Mouse (Mus musculus) urinary bladder, adult 2 months (tissue): ENCODE results near the gene Dstn. TPM values are rescaled to one million over a fixed set of nuclear protein-coding genes. Genes with fewer than 3 reads are reported as not detected.
A peak's percentile ranks its signal among the peaks of the same experiment; 100 is the strongest.

Experiments used
- DNase-seq: peaks from one replicate; pipeline ENCODE4 v3.0.0; 2022; ENCODE audit warnings: low spot score
- polyA plus RNA-seq: library from polyadenylated mRNA; depleted of rRNA; stranded (reverse); fragments of >200 nt; gene quantifications from 2 replicates; pipeline ENCODE4 v1.2.3, GENCODE M21; 2012; rRNA removed

Gene Dstn
- 1,245 and 1,572 TPM in 2 replicates for polyA plus RNA-seq

DNA sequence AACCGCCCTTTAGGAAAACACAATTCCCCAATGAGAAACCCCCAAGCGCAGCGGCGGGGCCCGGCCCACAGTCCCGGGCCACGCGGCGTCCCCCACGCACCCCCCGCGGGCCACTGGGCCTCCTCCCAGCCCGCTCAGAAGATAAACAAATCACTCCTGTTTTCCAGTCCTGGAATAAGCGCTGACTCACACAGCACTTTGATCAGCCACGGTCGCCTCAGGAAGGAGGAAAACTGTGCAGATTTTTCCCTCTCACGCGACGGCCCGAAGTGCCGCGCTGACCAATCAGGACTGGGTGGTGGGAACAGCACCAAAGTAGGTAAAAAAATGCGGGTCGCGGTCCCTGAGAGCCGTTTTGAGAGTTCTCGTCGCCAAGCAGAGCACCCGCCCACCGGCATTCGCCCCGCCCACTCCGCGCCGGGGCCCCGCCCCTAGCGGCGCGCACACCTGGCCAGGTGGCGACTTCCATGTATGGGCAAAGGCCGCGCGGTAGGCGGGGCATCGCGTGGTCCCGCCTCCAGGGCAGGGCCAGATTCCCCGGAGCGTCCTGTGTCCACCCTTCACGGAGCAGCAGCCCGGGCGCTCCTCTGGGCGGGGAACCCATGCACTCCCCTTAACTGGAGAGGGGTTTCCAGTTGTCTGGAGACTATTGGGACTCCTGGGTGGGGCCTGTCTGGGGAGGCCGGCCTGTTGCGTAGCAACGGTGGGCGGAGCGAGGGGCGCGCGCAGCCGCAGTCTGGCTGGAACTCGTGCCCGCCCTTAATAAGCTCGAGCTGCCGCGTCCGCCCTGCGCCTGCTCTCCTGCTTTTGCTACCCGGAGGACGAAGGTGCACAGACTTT lies at the start of gene Dstn:
Gene Dstn (plus strand): TSS at position 561 of the 840 bp plus-strand sequence.
- DNase-seq: peak; percentile 99

DNA sequence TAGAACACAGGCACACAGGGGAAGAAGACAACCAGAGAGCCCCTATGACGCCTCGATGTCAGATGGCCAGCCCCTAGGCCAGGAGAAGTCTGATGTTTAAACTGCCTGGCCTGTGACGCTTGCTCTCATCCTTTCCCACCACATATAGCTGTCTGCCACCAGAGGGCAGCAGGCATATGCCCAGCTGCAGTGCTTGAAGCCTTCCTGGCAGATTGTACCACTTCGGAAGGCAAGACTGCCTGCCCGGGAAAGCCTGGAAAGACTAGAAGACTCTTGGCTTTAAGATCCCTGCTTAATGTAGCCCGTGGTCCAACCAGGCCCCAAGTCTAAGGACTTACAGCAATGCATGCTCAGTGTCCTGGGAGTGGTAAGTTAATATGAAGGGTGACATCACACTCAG lies 47.8 kb upstream of the Dstn start:
- peak; percentile 53 for DNase-seq

DNA sequence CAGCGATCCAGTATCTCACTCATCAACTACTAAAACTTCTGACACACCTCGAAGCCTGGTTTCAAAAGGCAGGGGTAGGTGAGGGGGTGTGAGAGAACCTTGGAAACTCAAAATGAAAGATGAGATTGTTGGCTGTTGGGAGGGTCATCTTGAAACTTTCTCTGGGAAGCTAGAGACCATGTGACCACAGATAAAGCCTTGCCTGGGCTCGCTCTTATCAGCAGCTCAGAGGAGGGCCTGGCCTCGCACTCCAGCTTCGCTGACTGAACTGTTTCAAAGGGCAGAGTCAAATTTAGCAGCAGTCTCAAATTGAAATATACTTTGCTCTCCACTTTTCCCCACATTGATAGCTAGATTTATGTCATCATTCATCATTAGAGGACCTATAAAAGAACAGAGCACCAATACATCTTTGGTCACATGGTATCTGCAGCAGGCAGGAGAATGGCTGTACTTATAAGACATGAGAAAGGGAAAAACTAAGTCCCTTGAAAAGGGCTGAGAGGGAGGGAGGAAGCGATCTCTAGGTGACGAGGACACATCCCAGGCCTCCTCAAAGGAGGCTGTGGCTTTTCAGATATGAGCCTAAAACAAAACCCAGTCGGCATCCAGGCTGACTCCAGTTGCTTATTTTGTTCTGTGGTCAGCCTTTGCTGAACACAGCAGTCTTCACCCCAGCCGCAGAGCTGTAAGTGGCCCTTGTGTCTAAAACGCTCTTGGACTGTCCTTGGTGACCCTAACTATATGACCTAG lies 44.0 kb upstream of the Dstn start:
- DNase-seq: no peak

DNA sequence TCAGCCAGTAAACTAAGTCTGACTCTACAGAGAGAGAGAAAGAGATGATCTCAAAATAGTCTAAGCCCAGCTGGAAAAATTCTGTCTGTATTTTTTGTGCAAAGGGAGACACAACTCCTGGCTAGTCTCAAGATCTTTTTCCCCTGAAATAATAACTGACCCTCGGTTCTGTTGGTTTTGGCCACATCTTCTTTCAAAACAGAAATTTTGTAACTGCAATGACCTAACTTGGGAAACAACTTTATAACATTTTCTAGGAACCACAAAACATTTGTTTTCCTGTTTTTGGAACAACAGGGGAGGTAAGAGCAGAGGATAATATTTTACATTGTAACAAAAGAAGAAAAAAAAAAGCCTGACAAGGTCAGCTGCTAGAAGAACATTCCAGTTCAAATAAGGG lies 39.1 kb upstream of the Dstn start:
- no peak for DNase-seq

DNA sequence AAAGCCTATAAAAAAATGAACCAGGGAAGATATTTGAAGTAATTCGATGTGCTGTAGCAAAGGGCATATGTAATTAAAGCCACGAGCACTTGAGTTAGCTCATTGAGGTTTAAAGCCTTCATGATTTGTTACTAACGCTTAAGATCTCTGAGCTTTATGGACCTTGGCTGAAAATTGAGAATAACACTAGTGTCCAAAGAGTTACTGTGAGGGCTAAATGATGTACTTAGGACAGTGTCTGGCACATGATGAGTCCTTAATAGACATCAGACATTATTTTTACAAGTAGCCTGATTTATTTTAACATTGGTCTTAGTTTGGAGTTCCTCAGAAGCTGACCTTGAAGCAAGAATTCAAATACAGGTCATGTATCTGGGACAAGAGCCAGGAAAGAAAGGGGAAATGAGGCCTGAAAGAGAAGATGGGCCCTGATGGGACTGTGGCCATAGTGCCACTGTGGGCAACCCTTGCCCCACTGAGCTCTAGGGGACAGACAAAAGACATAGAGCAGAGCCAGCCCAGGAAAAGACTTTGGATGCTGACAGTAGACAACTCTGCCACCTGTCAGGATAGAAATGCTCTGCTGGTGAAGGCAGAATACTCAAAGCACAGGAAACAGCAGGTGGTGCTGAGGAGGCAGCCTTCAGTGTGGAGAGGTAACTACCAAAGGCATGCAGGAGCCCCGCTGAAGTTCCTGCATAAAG lies 38.0 kb upstream of the Dstn start:
- DNase-seq: no peak

DNA sequence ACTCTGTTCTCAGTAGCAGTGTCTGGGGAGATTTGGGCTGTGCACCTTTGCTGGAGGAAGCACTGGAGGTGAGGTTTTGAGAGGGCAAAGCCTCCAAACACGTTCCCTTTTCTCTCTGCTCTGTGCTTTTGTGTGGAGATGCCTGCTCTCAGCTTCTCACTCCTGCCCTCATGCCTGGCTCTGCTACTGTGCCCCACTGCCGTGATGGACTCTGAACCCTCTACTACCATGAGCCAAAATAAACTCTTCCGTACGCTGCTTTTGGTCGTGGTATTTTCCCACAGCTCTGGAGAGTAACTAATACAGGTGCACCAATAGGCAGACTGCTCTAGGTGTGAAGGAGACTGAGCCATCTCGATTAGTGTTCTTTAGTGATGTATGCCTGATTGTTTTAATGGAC lies 35.8 kb upstream of the Dstn start:
- DNase-seq: no peak

DNA sequence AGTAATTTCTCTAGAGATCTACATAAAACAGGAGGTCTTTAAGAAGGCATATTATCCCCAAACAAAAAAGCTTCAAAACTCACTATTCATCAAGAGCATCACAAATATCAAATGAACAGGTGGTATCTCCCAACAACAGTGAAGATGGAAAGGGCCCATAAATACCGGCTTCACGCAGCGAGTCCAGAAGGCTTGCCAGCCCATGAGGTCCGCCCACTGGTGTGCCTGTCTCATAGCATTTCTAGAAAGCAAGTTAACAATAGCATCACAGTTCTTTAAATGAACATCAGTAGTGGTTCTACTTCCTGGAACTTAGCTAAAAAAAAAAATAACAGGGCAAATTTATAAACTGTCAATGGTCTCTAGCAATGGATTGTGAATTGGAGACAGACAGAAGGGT lies 33.1 kb upstream of the Dstn start:
- DNase-seq: no peak

DNA sequence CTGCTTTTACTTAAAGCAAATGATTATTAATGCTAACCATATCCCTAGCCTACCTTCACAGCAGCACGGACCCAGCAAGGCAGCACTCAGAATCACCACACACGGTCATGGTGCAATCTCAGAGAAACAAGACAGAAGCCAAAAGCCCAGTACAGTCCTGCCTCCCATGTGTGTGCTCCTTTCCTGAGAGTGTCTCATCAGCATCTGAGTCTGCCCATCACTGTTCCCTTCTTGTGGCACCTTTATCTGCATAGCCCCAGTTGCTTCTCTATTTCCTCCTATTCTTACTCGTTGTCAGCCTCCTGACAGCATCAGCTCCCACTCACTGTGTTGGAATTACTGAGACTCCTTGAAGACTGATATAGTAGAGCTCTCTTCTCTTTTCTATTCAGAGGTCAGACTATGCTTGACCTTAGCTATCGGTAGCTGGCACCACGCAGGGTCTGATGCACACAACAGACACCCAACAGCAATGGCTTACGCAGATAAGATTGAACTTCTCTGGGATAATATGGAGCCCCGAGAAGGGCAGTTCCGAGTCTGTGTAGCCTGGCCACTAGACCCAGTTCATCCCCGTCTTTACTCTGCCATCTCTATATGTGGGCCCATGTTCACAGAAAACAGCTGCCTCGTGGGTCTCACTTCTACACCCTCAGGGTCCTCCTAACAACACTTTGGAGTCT lies 32.4 kb upstream of the Dstn start:
- DNase-seq: no peak

DNA sequence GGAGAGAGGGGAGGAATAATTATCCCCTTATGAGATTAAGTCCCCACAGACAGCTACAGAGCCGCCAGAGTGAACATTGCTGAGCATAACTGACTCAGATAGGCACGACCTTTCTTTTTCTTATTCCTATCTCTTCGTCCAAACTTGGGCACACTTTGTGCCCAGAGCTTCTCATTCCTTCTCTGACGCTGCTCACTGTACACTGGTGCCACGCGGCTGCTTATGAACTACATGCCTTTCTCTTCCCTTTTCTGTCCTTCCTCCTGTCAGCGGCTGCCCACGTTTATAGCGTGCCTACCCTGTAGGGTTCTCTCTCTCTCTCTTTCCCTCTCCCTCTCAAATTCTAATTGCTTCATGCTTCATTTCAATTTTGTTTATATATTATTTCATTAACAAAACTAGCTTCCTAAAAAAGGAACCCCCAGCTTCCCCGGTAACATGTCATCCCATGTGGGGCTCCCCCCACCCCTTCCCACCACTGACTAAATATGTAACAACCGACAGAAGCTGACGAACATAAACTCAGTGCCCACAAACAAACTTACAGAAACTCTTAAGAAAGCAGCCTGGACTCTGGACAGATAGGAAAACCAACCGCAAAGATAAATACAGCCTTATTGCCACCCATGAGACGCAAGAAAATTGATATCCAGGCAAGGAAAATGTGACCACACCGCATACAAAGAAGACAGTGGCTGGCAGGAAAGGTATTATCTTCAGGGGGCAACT lies 25.8 kb upstream of the Dstn start:
- DNase-seq: no peak

DNA sequence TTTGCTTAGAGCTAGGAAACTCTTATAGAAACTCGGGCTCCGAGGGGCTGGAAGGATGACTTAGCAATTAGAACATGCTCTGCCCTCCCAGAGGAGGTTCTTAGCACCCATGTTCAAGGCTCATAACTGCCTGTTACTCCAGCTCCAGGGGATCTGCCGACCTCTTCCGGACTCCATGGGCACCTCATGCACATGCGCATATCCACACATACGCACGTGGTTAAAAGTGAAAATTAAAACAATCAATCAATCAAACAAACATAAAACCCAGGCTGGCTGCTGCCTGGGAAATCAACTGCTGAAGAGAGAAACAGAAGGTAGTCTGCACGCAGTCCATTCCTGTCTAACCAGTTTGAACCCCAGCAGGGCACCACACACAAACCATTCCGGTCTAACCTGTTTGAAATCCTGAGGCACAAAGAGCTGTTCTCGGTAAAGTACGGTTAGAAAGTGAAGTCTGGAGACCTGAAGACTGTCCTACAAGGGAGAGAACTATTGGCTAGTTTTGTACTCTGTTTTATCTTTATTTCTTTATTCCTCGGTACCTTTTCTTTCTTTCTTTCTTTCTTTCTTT lies 25.2 kb upstream of the Dstn start:
- DNase-seq: no peak

DNA sequence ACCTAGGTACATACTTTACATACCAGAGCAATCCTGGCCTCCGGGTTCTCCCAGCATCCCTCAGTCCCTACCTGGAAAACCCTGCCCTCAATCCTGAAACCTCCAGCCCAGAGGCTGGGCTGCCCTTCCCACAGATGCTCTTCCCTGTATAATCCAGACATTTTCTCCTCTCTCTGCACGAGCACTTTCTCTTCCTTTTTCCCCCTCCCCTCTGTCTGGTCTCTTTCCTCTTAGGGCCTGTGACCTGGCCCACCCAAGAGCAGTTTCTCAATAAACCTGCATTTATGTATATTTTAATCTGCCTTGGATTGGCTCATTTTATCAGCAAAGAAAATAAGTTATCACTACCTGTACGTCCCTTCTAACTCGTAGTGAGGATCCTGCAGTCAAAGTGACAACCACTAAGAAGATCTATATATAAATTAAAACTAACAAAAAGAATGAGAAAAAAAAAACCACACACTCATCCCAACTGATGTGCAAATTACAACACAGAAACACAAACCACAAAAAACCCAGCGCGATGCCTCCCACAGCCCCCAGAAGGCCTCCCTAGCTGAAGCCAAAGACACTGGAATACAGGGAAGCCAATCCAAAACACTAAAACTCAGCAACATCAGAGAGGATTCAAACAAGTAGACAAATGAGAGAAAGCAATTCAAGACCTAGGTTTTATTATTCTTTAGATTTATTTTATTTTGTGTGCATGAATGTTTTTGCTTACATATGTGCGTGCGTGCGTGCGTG lies 23.6 kb upstream of the Dstn start:
- no peak for DNase-seq

DNA sequence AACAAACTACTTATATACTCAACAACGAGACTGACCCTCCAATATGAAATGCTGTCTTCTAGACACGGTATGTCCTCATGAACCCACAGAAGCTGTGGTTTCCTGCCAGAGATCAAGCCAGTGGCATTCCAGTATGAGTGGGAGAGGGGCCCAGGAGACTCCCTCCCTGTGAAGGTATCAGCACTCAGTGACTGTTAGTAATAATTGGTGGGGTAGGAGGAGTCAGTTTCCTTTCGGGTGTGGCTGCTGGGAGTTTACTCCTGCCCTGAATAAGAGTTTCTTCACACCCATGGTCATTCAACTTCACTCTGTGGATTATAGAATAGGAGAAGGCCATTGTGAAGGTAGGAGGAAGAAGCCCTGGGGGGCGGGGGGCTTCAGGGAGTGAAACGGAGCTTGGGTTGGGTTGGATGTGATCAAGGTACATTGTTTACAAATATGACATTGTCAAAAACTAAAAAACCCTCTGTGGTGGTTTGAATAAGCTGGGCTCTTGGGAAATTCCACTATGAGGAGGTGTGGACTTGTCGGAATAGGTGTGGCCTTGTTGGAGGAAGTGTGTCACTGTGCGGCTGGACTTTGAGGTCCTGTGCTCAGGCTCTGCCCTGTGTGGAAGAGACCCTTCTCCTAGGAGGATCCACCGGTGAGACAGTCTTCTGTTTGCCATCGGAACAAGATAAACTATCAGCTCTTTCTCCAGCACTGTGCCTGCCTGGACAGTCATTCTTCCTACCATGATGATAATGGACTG lies 15.5 kb upstream of the Dstn start:
- DNase-seq: no peak

DNA sequence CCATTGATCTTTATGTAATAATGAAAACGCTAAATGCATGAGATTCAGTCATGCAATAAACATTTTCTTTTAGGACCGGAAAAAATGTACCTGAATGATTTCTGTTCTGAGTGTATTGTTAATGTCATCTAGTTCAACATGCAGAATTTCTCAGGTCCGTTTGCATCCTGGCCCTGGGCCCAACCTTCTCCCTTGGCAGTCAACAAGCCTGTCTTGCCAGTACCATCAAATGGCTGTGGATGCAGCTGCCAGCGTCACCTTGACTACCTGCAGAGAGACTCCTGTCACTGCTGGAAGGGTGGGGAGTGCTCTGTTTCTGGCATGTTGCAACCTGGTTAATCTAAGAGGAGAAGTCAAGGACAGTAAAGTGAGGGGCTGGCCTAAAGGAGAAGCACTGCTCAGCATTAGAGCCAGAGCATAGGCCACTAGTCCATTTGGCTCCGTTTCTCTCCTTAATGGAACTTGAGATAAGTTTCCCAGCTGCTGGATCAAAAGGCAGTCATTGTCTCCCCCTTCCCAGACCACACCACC lies 14.2 kb upstream of the Dstn start:
- no peak for DNase-seq

DNA sequence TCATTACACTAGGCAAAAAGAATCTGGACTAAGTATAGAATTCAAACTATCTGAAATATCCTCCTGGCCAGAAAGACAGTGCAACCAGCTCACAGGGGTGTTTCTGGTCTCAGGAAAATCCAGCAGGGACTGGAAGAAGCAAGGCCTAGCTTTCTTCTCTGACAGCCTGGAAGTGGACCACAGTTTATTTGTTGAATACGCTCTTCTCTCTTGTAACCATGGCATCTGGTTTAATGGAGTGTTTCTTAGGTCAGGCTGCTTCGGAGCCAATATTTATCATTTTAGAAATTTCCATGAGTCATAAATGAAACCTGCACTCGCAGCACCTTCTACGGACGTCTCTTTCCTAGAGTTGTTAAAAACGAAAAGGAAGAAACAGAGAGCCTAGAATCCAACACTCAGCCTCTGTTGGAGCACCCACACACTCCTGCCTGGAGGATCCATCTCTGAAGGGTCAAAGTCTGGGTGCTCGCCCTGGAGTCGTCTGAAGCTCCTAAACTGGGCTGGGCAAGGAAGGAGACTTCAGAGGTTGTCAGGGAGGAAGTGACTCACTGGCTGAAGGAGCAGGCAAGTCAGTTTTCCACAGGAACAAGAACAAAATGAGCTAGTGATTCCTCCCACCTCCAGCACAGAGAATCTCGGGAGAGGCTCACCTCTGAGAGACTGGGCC lies 11.6 kb upstream of the Dstn start:
- DNase-seq: no peak

DNA sequence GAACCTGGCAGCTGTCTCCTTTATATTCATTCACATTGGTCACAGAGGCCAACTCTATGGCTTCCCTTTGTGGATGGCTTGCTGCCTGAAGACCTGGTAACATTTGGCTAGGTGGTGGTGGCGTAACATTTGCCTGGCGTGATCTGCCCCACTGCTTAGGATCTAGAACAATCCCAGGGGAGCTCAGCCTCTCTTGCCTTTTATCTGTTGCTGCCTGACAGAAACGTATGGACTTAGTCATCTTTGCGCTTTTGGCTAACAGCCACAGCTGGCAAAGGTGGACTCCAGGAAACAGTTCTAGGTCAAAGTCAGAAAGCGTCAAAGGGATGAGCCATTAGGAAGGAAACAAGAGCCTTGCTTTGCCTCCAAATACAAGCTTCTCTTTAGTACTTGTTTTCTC lies 10.2 kb upstream of the Dstn start:
- no peak for DNase-seq

DNA sequence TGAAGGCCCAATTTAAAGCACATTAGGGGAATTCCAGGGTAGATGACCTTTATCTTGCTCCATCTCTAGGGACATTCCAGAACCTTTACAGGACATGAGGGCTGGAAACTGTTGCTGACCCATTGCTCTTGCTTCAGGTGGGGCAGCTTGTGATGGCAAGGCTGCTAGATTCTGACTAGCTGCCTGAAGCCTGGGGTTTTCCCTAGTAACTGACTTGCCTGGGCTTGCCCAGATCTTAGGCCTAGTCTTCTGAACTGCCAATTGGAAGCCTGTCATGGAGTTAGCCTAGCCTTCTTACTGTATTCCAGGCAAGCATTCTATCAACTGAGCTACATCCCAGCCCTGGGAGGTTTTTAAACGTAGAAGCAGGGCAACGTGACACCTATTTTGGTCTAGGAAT lies 5.9 kb upstream of the Dstn start:
- no peak for DNase-seq

DNA sequence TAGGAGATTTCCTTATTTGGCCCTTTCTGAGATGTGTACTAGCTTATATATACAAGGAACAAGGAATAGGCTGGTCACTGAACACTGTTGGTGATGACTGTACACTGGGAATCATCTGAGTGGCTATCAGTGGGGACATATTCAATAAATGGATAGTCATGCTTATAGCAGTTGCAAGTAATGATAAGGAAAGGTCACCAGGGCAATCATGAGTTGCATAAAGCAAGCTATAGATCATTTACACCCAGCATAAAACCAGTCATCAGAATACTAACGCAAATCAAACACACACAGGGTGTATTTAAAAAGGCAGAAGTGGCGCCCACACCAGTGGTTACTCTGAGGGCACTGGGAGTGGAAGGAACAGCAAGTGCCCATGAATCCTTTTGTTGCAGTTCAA lies 2.9 kb upstream of the Dstn start:
- DNase-seq: no peak

DNA sequence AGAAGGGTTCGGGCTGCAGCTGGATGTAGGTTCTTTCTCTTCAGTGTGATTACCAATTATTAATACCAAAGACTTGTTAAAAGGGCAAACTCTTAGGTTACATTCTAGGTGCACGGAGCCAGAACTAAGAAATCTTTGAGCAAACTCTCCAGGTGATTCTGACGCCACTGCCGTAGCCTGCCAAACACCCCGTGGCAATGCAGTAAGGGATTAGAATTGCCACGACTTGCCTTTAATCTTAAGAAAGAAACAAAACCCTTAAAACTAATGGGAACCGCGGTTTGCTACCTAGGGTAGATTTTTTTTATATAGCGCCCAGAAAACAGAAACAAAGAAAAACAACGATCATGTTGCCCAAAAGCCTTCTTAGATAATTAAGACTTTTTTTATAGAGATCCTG lies 899 bp upstream of the Dstn start:
- no peak for DNase-seq
